Mouse (Mus musculus) spleen, postnatal 10 days (tissue): ENCODE data around the gene Scd1.
A peak's percentile ranks its signal among the peaks of the same experiment; 100 is the strongest.
"Not testable (repeated sequence)": the region's sequence is repeated elsewhere in the genome, so short reads cannot be mapped to it uniquely, and the experiment has no call there.

Source experiments
- DNase-seq, 2 experiments: peaks; one replicate each; pipeline ENCODE4 v3.0.0; 2021 to 2022; ENCODE audit warnings: low spot score in 2 of 2

Scd1 gene

DNA sequence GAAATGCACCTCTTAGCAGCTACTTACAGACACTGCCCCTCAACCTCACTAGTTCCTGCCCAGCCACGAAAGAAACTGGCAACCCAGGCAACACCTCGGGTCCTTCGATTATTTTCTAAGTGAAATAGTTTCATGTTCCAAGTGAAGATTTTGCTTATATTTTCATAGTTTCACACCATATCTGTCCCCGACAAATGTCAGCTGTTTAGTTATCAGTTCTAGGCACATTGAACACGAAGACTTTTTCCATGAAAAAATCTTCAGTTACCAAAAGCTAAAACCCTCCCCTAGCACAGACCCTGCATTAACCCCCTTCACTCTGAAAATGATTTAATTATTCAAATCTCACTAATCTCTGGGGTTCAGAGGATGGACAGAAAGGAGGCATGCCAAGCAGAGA is 10.9 kb downstream of the Scd1 start:
- no peak for DNase-seq

DNA sequence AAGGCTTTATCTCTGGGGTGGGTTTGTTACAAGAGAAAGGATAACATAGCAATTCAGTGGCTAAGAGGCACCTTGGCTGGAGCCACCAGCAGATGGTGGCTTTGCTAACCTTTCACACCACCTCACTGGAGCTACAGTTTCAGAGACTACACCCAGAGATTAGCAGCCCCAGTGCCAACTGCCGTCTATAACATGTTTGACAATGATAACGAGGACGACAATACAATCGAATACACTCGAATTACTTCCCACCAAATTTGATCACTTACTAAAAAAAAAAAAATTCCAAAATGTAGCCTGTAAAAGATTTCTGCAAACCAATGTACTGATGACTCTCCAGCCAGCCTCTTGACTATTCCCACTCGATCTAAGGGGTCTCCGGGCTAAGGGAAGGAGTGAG is 12.7 kb downstream of the Scd1 start:
- DNase-seq = no peak

DNA sequence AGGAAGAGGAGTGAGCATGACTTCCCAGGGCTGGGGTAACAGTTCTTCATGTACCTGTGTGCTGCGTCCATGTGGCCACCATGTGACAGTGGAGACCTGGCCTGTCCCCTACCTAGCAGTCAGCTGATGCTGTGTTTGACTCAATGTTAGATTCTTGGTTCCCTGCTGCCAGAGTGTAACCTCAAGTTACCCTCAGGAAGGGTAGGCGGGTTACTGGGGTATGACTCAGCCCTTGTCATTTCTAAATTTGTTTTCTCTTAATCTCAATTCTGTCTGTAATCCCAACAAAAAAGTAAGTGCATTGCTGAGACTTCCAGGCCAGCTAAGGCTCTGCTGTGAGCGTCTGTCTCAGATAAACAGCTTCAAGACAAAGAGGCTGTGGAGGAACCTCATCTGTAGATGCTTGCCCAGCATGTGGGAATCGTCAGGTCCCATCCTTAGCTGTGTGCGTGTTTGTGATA is 13.7 kb downstream of the Scd1 start:
- no peak for DNase-seq

DNA sequence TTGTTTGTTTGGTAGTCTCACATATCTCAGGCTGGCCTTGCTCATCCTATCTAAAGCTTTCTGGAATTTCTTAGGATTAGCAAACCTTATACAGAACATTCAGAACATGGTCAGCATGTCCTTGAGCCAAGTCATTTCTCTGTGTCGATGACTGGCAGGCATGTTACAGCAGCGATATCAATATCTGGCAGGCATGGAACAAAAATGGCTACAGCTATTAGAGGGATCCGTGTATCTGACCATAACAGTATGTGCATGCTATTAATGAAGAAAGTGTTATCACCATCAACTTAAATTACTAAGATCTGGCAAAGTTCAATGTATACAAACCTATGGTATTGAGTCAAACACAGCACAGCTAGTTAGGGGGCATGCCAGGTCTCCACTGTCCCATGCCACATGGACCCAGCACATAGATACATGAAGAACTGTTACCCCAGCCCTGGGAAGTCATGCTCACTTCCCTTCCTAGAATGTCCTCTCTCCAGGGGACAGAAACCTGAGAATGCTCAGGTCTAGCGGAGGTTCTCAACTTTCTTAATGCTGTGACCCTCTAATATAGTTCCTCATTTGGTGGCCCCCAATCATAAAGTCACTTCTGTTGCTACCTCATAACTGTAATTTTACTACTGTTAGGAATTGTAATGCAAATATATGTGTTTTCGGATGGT is 15.2 kb downstream of the Scd1 start:
- no peak for DNase-seq

DNA sequence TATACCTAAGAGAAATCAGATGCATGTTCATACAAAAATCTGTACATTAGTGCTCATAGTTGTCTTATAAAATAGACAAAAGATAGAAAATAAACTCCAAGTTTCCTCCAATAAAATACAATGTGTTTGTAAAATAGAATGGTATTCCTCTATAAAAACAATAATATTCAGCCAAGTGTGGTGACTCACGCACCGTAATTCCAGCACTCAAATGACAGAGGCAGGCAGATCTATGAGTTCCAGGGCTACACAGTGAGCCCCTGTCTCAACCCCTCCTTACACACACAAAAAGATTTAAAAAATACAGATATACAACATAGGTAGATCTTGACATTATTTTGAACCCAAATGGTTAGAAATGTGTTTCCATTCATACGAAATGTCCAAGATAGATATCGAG is 15.8 kb downstream of the Scd1 start:
- DNase-seq = no peak

DNA sequence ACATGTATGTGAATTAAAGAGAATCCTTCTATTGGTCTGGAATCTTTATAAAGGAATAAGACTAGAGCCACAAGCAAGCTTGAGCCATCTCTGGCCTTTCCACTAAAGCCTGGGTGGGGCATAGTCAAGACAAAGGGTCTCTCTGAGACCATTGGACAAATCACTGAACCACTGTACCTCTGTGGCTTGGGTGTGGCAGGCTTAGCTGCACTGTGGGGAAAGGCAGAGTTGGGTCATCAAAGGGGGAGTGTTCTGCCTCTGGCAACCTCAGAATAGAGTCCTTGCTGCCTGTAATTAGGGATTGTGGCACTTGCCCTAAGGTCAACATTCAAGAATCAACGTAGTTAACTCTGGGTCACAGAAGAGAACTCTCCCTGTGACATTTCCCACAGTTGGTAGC is 18.2 kb downstream of the Scd1 start:
- DNase-seq = peak in 1 of 2 experiments; percentile 49

DNA sequence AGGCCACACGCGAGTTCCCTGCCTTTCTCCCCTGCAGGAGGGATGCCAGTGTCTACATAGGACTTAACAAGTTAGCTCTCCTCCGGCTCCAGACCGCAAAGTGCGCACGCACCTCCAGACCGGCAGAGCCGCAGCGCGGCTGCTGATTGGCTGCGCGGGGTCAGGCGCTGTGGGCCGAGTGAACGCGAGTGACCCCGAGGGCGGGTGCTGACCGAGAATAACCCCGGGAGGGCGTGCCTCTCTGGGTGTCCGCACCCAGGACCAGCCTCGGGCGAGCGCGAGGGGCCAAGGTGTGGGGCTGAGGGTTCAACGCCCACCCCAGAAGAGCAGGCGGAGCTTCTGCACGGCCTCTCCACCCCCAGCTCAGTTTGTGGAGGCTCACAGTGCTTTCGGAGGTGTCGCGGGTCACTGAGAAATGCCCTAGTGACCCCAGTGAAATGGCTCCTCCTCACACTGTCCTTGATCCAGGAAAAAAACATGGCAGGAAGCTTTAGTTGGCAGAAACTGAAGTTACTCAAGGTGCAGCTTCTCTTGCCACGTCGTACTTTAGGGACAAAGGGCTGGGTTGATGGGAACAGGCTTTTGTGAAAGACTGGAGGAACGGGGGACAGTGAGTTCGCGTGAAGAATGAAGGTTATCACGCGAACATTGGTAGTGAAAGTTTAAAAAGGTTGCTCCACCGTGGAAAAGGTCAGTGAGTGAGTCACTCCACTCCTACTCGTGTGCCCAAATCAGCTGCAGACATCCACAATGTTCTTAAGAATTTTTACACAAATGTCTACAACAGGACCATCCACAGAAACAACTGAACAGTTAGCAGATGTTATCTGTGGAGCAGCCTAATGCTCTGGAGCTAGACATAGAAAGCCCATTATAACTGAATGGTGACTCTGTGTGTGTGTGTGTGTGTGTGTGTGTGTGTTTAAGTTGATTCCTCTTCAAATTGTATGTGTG is 18.9 kb downstream of the Scd1 start:
- DNase-seq = peak; percentile 96 to 99

DNA sequence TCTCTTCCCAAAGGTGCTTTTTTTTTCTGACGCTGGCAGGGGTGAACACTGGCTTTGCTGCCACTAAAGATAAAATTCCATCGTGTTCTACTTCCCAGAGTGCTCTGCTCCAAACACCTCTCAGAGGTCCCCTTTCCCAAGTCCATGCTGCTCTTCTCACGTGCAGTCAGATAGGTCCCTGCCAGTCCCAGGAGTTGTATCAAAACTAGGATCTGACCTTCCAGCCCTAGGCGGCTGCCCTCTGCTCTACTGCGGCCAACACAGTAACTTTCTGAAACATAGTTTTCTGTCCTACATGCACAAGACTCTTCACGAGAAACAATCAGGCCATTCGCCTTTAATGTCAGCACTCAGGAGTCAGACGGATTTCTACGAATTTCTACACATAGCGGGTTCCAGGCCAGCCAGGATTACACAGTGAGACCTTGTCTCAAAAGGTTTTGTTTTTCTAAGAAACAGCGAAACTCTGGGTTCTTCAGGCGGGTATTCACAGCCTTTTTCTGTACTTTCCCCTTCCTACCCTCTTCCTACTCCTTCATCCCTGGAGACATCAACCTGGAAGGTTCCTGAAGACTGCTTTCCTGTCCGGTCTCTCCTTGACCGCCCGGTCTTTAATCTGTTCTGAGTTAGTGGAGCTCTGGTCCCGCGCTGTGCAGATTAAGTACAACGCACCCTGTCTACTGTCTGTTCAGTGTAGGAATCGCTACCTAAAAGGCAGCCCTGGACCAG is 19.8 kb downstream of the Scd1 start:
- DNase-seq = peak in 1 of 2 experiments; percentile 51

DNA sequence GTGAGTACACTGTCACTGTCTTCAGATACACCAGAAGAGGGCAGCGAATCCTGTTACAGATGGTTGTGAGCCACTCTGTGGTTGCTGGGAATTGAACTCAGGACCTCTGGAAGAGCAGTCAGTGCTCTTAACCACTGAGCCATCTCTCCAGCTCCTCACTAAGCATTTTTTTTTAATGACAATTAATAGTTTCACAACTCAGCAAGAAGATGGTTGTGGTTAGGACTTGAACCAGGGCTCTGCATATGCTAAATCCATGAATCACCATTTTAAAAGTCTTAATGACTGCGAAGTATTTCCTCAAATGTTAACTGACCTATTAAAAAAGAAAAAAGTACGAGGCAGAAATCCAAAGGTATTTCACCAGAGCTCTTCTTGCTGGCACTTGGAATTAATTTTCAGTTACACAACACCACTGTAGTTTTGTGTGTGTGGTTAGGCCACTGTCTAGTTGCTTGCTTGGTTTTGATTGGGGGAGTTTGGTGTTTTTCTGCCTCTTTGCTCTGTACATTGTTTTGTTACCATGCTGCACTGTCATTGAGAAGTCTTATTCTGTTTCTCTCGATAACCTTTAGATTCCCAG is 20.5 kb downstream of the Scd1 start:
- DNase-seq = no peak

DNA sequence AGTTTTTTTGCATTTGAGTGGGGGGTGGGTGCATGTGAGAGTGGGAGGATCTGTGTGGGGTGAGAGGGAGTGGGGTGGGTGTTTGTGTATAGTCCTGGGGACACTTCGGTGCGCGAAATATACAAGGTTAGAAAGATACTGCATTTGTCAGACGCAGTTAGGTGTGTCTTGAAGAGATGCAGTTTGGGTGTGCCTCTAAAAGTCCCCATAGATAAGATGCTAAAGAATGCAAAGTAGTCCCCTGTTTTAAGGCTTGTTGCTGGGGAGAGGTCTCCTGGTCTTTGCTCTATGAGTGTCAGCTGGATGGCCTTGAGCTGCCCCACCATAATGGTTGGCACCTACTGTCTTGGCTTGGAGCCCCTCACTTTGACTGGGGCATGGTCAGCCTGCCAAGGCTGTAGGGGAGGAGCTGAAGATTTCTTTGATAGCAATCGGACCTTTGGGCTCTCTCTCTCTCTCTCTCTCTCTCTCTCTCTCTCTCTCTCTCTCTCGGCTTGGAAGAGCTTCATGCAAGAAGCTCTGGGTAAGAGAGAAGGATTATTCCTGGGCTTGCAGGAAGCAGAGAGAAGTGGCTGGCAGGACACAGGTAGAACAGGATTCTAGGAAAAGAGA is 21.7 kb downstream of the Scd1 start:
- no peak for DNase-seq

DNA sequence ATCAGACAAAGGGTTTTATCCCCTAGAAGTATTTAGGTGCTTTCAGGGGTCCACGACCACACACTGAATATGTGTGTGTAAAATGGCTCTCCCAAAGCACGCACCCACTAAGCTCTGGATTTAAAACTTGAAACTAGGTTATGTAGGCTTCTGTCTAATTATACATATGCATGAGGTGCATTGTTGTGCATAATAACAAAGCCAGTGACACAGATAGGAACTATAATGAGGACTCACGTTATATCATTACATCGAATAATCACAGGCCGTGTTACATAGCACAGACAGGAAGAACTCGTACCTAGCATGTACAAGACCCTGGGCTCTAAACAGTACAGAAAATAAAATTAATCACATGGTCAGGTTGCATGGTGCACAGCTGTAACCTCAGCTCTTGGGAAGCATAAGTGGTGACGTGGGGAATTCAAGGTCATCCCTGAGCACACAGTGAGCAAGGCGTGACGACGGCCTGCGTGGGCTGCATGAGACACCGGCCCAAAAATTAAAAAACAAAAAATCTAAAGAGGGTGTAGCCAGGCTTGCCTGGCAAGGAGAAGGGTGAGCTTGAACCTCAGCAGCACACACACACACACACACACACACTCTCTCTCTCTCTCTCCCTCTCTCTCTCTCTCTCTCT is 24.9 kb downstream of the Scd1 start:
- DNase-seq = peak in 1 of 2 experiments; percentile 51

DNA sequence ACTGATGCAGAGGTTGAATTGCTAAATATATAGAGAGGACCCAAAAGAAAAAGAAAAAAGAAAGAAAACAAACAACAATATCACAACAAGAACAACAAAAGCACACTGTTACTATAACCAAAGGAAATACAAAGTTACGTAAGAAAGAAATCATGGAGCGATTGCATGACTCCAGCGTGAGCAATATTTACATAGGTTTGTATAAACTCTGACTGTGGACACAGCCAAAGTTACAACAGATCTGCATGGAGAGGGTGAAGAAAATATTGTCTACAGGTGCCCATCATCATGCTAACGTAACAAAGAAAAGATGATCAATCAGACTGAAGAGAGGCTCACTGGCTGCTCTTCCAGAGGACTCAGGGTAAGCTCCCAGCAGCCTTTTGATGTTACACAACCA is 27.6 kb downstream of the Scd1 start:
- no peak for DNase-seq

DNA sequence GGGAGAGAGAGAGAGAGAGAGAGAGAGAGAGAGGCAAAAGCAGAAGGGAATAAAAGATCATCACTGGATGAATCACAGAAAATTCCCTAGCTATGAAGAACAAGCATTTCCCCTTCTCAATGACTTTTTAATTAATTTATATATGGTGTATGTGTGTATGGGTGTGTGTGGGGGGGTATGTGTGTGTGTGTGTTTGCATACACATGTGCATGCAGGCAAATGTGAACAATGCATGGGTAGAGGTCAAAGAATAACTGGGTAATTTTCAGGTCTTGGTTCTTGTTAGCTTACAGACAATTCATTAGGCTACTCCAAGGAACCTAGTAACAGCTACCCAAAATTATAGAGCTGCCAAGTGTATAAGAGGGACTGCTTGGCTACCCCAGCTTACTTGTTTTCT is 28.6 kb downstream of the Scd1 start:
- DNase-seq = no peak

DNA sequence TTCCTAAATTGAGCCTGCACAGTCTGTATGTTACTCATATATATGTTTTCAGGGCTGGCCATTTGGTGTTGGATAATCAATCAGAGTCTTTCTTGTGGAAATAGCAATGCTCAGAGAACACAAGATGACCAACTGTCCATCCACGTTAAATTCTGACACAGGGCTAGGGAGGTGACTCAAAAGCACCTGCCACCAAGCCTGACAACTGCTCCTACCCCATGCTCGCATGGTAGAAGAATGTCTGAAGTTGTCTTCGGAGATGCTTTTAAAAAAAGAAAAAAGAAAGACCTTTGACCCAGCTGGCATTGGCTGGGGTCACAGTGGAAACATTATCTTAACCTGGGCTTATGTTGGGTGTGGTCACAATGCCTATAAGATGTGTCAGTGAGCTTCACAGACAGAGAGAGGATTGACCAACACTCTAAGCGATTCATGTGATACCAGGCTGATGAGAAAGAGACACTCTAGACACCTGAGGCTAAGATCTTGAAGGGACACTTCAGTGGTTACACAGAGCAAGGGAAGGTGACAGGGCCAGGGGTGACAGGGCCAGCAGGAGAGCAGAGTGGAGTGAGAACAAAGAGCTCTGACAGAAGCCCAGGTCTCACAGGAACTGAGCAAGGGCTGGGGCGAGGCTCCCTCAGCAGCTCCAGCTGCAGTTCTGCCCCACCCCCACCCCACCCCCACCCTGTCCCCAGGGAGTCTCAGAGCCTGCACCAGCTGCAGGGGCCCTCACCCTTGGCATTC is 29.9 kb downstream of the Scd1 start:
- DNase-seq = peak in 1 of 2 experiments; percentile 57

DNA sequence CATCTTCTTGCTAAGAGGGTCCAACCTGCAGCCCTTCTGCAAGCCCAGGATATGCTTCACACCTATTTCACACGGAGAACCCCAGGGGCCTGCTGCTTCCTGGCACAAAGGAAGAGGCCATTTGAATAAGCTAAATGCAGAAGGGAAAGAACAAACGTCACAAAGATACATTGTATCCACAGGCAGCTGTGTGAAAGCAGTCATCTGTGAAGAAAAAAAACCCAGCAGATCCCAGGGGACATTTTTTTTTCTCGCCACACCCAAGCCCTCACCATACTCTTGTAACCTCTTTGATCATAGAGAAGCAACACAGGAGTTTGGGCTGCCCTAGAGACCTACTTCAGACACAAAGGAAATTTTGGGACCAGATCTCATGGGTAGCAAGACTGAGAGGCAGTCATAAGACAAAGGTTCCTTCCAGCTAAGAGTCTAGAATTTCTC is 31.1 kb downstream of the Scd1 start:
- DNase-seq = peak in 1 of 2 experiments; percentile 67

DNA sequence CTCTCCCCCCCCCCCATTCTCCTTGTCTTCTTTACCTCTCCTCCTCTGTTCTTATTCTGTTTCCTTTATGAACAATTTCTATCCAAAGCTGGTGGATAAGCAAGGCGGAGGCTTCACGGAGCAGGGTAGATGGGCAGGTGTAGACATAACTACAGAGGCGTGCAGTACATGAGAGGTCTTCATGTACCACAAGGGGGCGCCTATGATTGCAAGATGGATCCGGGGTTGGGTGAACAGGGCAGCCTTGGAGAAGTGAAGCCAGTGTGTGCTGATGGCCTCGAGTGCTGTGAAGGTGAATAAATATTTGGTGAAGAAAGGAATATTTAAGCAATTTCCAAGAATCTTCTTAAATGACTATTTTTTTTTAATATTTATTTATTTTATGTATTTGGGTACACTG is 34.7 kb downstream of the Scd1 start:
- DNase-seq = peak; percentile 72 to 89

DNA sequence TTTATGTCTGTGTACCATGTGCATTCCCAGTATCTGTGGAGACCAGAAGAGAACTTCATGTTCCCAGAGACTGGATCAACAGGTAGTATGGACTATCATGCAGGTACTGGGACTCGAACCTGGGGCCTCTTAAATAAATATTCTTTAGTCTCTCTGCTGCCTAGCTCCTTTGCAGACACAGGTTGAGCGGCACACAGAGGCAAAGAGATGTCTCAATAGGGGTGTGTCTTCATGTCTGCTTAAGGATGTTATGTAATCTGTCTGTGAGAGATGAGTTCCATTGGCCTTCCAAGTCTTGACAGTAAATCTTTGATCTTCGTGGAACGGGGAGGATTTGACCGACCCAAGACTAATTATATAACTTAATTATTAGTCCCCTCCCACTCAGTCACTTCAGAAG is 37.4 kb downstream of the Scd1 start:
- no peak for DNase-seq

DNA sequence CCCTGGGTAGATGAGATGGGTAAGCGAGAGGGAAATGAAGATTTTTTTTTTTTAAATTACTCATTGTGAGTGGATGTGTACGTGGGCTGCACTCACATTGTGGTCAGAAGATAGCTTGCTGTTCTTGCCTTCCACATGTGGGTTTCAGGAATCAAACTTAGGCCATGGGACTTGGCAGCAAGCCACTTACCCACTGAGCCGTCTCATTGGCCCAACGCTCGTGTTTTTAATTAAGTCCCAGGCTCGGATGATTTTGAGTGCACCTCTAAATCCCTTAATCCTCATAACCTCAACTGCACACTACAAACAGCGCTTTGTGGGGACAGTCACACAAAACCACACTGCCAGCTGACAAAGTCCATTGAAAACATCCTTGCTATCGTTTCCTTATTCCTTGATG is 38.3 kb downstream of the Scd1 start:
- DNase-seq = no peak

DNA sequence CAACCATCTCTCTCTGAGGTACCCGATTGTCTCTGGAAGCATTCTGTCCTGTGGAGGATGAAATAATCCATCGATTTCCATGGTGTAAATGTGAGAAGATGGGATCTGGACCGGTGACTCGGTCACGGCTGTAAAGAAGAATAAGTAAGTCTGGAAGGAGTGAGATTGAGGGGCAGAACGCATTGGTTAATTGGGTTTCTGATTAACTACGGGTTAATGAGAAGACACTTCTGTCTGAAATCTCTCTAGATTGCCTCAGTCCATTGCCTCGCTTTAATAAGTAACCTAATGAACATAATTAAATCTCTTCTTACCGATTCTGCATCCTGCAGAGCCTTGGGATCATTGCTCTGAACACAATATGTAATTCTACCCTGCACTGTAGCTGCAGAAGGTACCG is 40.6 kb downstream of the Scd1 start:
- DNase-seq = not testable (repeated sequence)

DNA sequence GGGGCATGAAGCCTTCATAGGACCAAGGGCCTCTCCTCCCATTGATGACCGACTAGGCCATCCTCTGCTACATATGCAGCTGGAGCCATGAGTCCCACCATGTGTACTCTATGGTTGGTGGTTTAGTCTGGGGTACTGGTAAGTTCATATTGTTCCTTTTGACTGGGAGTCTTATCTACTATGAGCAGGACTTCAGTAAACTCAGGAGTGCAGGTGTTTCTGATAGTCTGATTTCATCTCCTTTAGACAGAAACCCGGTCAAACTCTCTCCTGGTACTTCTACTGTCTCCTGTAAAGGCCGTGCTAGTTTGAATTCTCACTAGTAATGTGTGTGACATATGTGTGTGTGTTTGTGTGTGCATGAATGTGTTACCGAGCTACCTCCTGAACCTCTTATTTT is 41.9 kb downstream of the Scd1 start:
- no peak for DNase-seq
